Mouse (Mus musculus) heart, postnatal 0 days (tissue): ENCODE measurements around the gene Rinl. TPM values are rescaled to one million over a fixed set of nuclear protein-coding genes. Genes with fewer than 3 reads are reported as not detected.

ENCODE experiments used
- ATAC-seq: fragments of 200-750 bp; cut with Nextera tagmentation; 2 replicates; pipeline ENCODE4 v1.8.0; 2017; ENCODE audit warnings: low read depth, moderate number of reproducible peaks, moderate library complexity; ENCODE audit not compliant: insufficient read depth
- DNase-seq: peaks from one replicate; pipeline ENCODE4 v3.0.0-alpha.2; 2016; ENCODE audit warnings: low spot score
- H3K27ac ChIP-seq: fragments of 300-500 bp; sonication (generic); 2 replicates; pipeline ENCODE4 v1.5.1; 2014; ENCODE audit warnings: low read depth, mild to moderate bottlenecking
- H3K27me3 ChIP-seq: fragments of 300-500 bp; sonication (generic); 2 replicates; pipeline ENCODE4 v1.6.1; 2014; ENCODE audit warnings: low read length, mixed read lengths; ENCODE audit not compliant: control insufficient read depth, insufficient read depth
- H3K36me3 ChIP-seq: fragments of 300-500 bp; sonication (generic); replicated peaks from 2 replicates; pipeline ENCODE4 v1.6.1; 2014; ENCODE audit warnings: low read length, mixed read lengths; ENCODE audit not compliant: control insufficient read depth, insufficient read depth
- H3K4me1 ChIP-seq: fragments of 300-500 bp; sonication (generic); 2 replicates; pipeline ENCODE4 v1.6.1; 2014; ENCODE audit warnings: antibody characterized with exemption; ENCODE audit not compliant: control insufficient read depth, insufficient read depth
- H3K4me2 ChIP-seq: fragments of 300-500 bp; sonication (generic); 2 replicates; pipeline ENCODE4 v1.6.1; 2014; ENCODE audit warnings: low read depth, mild to moderate bottlenecking, low read length, moderate library complexity
- H3K4me3 ChIP-seq: fragments of 300-500 bp; sonication (generic); 2 replicates; pipeline ENCODE4 v1.5.1; 2014; ENCODE audit warnings: low read depth, low read length
- H3K9ac ChIP-seq: fragments of 300-500 bp; sonication (generic); replicated peaks from 2 replicates; pipeline ENCODE4 v1.6.1; 2014; ENCODE audit warnings: low read depth, low read length, mixed read lengths
- H3K9me3 ChIP-seq: fragments of 300-500 bp; sonication (generic); replicated peaks from 2 replicates; pipeline ENCODE4 v1.6.1; 2016; ENCODE audit warnings: low read length; ENCODE audit not compliant: control insufficient read depth
- CTCF ChIP-seq: IDR thresholded peaks from 2 replicates; pipeline ENCODE4 v1.5.1; 2016; ENCODE audit warnings: antibody characterized with exemption, control low read depth, low read depth
- EP300 ChIP-seq: IDR thresholded peaks from 2 replicates; pipeline ENCODE4 v1.6.1; 2016; ENCODE audit warnings: antibody characterized with exemption, low read depth
- WGBS: fragments of 180-500 bp; shearing (Covaris S2); extraction: QIAGEN DNeasy Blood & Tissue Kit; methylation state at CpG from one replicate; pipeline ENCODE4 v1.1.7; 2014; 5-methylcytosine and 5-hydroxymethylcytosine counted together
- polyA plus RNA-seq: library from polyadenylated mRNA; unstranded; fragments of >200 nt; fragmentation: Nextera tagmentation; extraction: Ambion mirVana; gene quantifications from 2 replicates; pipeline ENCODE4 v1.2.1, GENCODE M21; 2015
- total RNA-seq: library from RNA; depleted of rRNA; stranded (reverse); fragments of >200 nt; gene quantifications from 2 replicates; pipeline ENCODE4 v1.2.3, GENCODE M21; 2014; ENCODE audit warnings: low replicate concordance

Rinl gene
- total and polyA plus RNA-seq, 2 experiments from 2014 or later: 2.3 to 2.7 TPM

GRCm38 (mm10) chr7:28766173-28766879 lies 22.4 kb upstream of the Rinl start, which contains the start of gene Sirt2:
Sirt2 (plus strand) TSS chr7:28766735.
- Histone ChIP-seq H3K4me3 (peak within 1 kb of the TSS; percentile 63), H3K36me3 (peaks cover 11% of the 10 kb centered on the region), H3K27ac (peak within 1 kb of the TSS; percentile 35), H3K27me3 (no peaks in the 10 kb centered on the region), H3K9me3 (no peaks in the 10 kb centered on the region), H3K4me2 (peak within 1 kb of the TSS; percentile 81), H3K9ac (peak within 1 kb of the TSS; percentile 73), H3K4me1 (peaks cover 15% of the 10 kb centered on the region)
- ATAC-seq: peak; percentile 98
- under 1% methylated on average over 45 of the region's 45 CpGs for WGBS
- peak; percentile 99 for DNase-seq
- TF ChIP-seq EP300: no peak
- 0 out of 2 replicates have a peak, but pooled peaks have one; percentile 6 for TF ChIP-seq CTCF

GRCm38 (mm10) chr7:28766910-28767309 lies 21.9 kb upstream of the Rinl start:
- Histone ChIP-seq H3K9me3 (no peaks in the 10 kb centered on the region), H3K27me3 (no peaks in the 10 kb centered on the region), H3K9ac (peak overlapping the region; percentile 73), H3K36me3 (peaks cover 5% of the 10 kb centered on the region; the same call in 1 of the 2 replicates), H3K4me2 (peak overlapping the region; percentile 81), H3K4me1 (peaks cover 15% of the 10 kb centered on the region), H3K4me3 (peak overlapping the region; percentile 63), H3K27ac (no peak overlapping the region)
- DNase-seq: no peak
- ATAC-seq: no peak
- 4% methylated on average over 14 of the region's 14 CpGs for WGBS
- TF ChIP-seq EP300 (no peak), CTCF (no peak)

- no peak for DNase-seq
- no peaks in the 10 kb centered on the region for H3K9me3 ChIP-seq
- H3K27me3 ChIP-seq: no peaks in the 10 kb centered on the region
- TF ChIP-seq CTCF: no peak
- no peak for TF ChIP-seq EP300
- ATAC-seq: no peak
- H3K27ac ChIP-seq: no peak within 1 kb of the TSS; the same call in 1 of the 2 replicates
- H3K4me3 ChIP-seq: peak within 1 kb of the TSS; percentile 63
- peak within 1 kb of the TSS; percentile 73 for H3K9ac ChIP-seq
- H3K4me2 ChIP-seq: peak within 1 kb of the TSS; percentile 81
- H3K36me3 ChIP-seq: 0 out of 2 replicates have a peak, but pooled peaks cover 3% of the 10 kb centered on the region
- 61% methylated on average over 7 of the region's 7 CpGs for WGBS
- H3K4me1 ChIP-seq: peaks cover 15% of the 10 kb centered on the region
Observed at GRCm38 (mm10) chr7:28767462-28767965, 21.3 kb upstream of the Rinl start, which contains the start of gene Nfkbib. Nfkbib (minus strand) TSS chr7:28767512.

GRCm38 (mm10) chr7:28769414-28769958 lies 19.3 kb upstream of the Rinl start:
- H3K4me1 ChIP-seq: peaks cover 15% of the 10 kb centered on the region
- H3K36me3 ChIP-seq: no peaks in the 10 kb centered on the region
- H3K27ac ChIP-seq: no peak overlapping the region
- no peaks in the 10 kb centered on the region for H3K9me3 ChIP-seq
- DNase-seq: no peak
- no peak overlapping the region for H3K4me2 ChIP-seq
- H3K27me3 ChIP-seq: no peaks in the 10 kb centered on the region
- no peak overlapping the region for H3K9ac ChIP-seq
- no peak overlapping the region for H3K4me3 ChIP-seq
- TF ChIP-seq CTCF: no peak
- TF ChIP-seq EP300: no peak
- ATAC-seq: no peak
- 89% methylated on average over 9 of the region's 9 CpGs for WGBS

GRCm38 (mm10) chr7:28770309-28770708 lies 18.5 kb upstream of the Rinl start:
- 68% methylated on average over 3 of the region's 3 CpGs for WGBS
- Histone ChIP-seq H3K27ac (no peak overlapping the region), H3K9me3 (no peaks in the 10 kb centered on the region), H3K9ac (no peak overlapping the region), H3K4me3 (no peak overlapping the region), H3K36me3 (no peaks in the 10 kb centered on the region), H3K4me1 (peaks cover 13% of the 10 kb centered on the region), H3K4me2 (no peak overlapping the region), H3K27me3 (no peaks in the 10 kb centered on the region)
- ATAC-seq (no peak), DNase-seq (no peak)
- TF ChIP-seq CTCF (no peak), EP300 (no peak)
